Mouse (Mus musculus) intestine, embryonic 14.5 days (tissue): ENCODE measurements around the gene Padi2. TPM values are rescaled to one million over a fixed set of nuclear protein-coding genes. Genes with fewer than 3 reads are reported as not detected.
A peak's percentile ranks its signal among the peaks of the same experiment; 100 is the strongest.

ENCODE experiments used
- ATAC-seq: fragments of 200-750 bp; cut with Nextera tagmentation; replicated peaks from 2 replicates; pipeline ENCODE4 v1.8.0; 2017; ENCODE audit warnings: low read depth, moderate number of reproducible peaks, moderate TSS enrichment, moderate library complexity; ENCODE audit not compliant: low FRiP score, low TSS enrichment
- DNase-seq: peaks from one replicate; pipeline ENCODE4 v3.0.0-alpha.2; 2018; ENCODE audit warnings: low spot score
- H3K27ac ChIP-seq: fragments of 300-500 bp; sonication (generic); 2 replicates; pipeline ENCODE4 v1.5.1; 2014; ENCODE audit warnings: low read depth, mild to moderate bottlenecking, control low read depth
- H3K27me3 ChIP-seq: fragments of 300-500 bp; sonication (generic); replicated peaks from 2 replicates; pipeline ENCODE4 v1.6.1; 2014; ENCODE audit warnings: low read length, control low read depth; ENCODE audit not compliant: control insufficient read depth, insufficient read depth
- H3K36me3 ChIP-seq: fragments of 300-500 bp; sonication (generic); 2 replicates; pipeline ENCODE4 v1.6.1; 2014; ENCODE audit warnings: low read length, control low read depth; ENCODE audit not compliant: control insufficient read depth, insufficient read depth
- H3K4me1 ChIP-seq: fragments of 300-500 bp; sonication (generic); replicated peaks from 2 replicates; pipeline ENCODE4 v1.6.1; 2014; ENCODE audit warnings: low read length, control low read depth, mixed read lengths; ENCODE audit not compliant: control insufficient read depth, insufficient read depth
- H3K4me2 ChIP-seq: fragments of 300-500 bp; sonication (generic); 2 replicates; pipeline ENCODE4 v1.6.1; 2014; ENCODE audit warnings: low read length
- H3K4me3 ChIP-seq: fragments of 300-500 bp; sonication (generic); 2 replicates; pipeline ENCODE4 v1.5.1; 2014; ENCODE audit warnings: low read depth, low read length, control low read depth, mixed read lengths
- H3K9ac ChIP-seq: fragments of 300-500 bp; sonication (generic); 2 replicates; pipeline ENCODE4 v1.6.1; 2014; ENCODE audit warnings: mild to moderate bottlenecking, low read length
- H3K9me3 ChIP-seq: fragments of 300-500 bp; sonication (generic); 2 replicates; pipeline ENCODE4 v1.6.1; 2016; ENCODE audit warnings: low read length, control low read depth; ENCODE audit not compliant: control insufficient read depth
- WGBS: fragments of 180-500 bp; shearing (Covaris S2); extraction: QIAGEN DNeasy Blood & Tissue Kit; methylation state at CpG from one replicate; pipeline ENCODE4 v1.1.7; 2014; 5-methylcytosine and 5-hydroxymethylcytosine counted together
- polyA plus RNA-seq: library from polyadenylated mRNA; unstranded; fragments of >200 nt; fragmentation: Nextera tagmentation; extraction: Ambion mirVana; gene quantifications from 2 replicates; pipeline ENCODE4 v1.2.1, GENCODE M21; 2014

The Padi2 gene
- polyA plus RNA-seq: 1.9 and 2.5 TPM in 2 replicates

- Histone ChIP-seq H3K4me1 (no peaks in the 10 kb centered on the region), H3K36me3 (no peaks in the 10 kb centered on the region), H3K27me3 (peaks cover 29% of the 10 kb centered on the region), H3K27ac (no peak within 1 kb of the TSS), H3K9ac (no peak within 1 kb of the TSS), H3K4me2 (peak within 1 kb of the TSS; percentile 57), H3K9me3 (no peaks in the 10 kb centered on the region), H3K4me3 (peak within 1 kb of the TSS; percentile 33)
- ATAC-seq: peak; percentile 73
- WGBS: 3% methylated on average over 37 of the region's 37 CpGs
- DNase-seq: peak; percentile 90
Measured at GRCm38 (mm10) chr4:140906076-140906826, at the start of gene Padi2. TSS of gene Padi2 (plus strand) at chr4:140906344.

DNA sequence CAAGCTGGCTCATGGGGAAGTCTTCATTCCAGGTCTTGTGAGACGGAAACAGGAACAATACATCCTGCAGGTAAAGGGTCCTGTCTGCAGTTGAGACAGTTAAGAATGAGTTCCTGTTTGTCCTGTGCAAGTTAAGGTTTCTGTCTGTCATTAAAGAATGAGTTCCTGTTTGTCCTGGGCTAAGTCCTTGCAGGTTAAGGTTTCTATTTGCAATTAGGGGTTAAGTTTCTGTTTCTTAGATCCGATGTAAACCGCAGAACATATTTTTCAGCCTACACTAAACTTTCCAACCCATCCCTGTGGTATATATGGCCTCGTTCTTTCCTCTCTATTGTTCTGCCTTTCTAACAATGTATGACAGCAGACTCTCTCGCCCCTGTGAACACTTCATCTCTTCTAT is 49.1 kb upstream of the Padi2 start:
- ATAC-seq: no peak
- peaks cover 3% of the 10 kb centered on the region; the same call in 1 of the 2 replicates for H3K9me3 ChIP-seq
- H3K4me2 ChIP-seq: no peak overlapping the region
- no peak overlapping the region for H3K9ac ChIP-seq
- no peaks in the 10 kb centered on the region for H3K36me3 ChIP-seq
- H3K27me3 ChIP-seq: no peaks in the 10 kb centered on the region
- H3K27ac ChIP-seq: no peak overlapping the region
- no peak overlapping the region for H3K4me3 ChIP-seq
- no peaks in the 10 kb centered on the region for H3K4me1 ChIP-seq
- no peak for DNase-seq
- 77% methylated on average over 5 of the region's 5 CpGs for WGBS

DNA sequence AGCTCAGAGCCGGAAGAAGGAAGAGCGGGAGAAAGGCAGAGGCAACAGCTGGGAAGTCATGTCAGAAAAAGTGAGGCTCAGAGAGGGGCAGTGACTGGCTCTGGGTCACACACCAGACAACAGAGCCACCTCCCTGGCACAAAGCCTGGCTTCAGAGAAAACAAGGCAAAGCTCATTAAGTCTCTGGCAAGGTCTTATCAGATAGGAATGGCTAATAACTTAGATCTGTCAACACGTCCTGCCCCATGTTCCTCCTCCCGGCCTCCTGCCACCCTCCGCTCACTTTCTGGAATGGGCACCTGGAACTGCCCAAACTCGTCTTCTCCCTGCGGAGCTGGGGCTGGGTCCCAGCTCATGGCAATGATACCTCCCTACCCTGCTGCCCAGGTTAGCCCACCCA is 48.3 kb upstream of the Padi2 start:
- ATAC-seq: no peak
- Histone ChIP-seq H3K27ac (no peak overlapping the region), H3K4me3 (no peak overlapping the region), H3K4me1 (no peaks in the 10 kb centered on the region), H3K36me3 (no peaks in the 10 kb centered on the region), H3K9me3 (peaks cover 3% of the 10 kb centered on the region; the same call in 1 of the 2 replicates), H3K4me2 (no peak overlapping the region), H3K27me3 (no peaks in the 10 kb centered on the region), H3K9ac (no peak overlapping the region)
- 70% methylated on average over 7 of the region's 7 CpGs for WGBS
- no peak for DNase-seq

- ATAC-seq: no peak
- 87% methylated on average over 11 of the region's 11 CpGs for WGBS
Measured at GRCm38 (mm10) chr4:140859291-140859690, 46.9 kb upstream of the Padi2 start.

GRCm38 (mm10) chr4:140860125-140860766 is 45.9 kb upstream of the Padi2 start:
- no peak overlapping the region for H3K27ac ChIP-seq
- H3K27me3 ChIP-seq: no peaks in the 10 kb centered on the region
- 45% methylated on average over 7 of the region's 7 CpGs for WGBS
- H3K4me3 ChIP-seq: no peak overlapping the region
- H3K4me2 ChIP-seq: no peak overlapping the region
- H3K9me3 ChIP-seq: peaks cover 3% of the 10 kb centered on the region; the same call in 1 of the 2 replicates
- H3K4me1 ChIP-seq: no peaks in the 10 kb centered on the region
- peak; percentile 44; the same call in 1 of the 2 replicates for ATAC-seq
- no peaks in the 10 kb centered on the region for H3K36me3 ChIP-seq
- H3K9ac ChIP-seq: no peak overlapping the region
- DNase-seq: no peak

More at GRCm38 (mm10) chr4:140859291-140859690, 46.9 kb upstream of the Padi2 start:
- Histone ChIP-seq H3K27me3 (no peaks in the 10 kb centered on the region), H3K4me1 (no peaks in the 10 kb centered on the region), H3K9ac (no peak overlapping the region), H3K27ac (no peak overlapping the region), H3K4me3 (no peak overlapping the region), H3K4me2 (no peak overlapping the region), H3K9me3 (peaks cover 3% of the 10 kb centered on the region; the same call in 1 of the 2 replicates), H3K36me3 (no peaks in the 10 kb centered on the region)
- DNase-seq: no peak

GRCm38 (mm10) chr4:140860767-140861147 is 45.4 kb upstream of the Padi2 start:
- no peaks in the 10 kb centered on the region for H3K4me1 ChIP-seq
- H3K36me3 ChIP-seq: no peaks in the 10 kb centered on the region
- H3K9me3 ChIP-seq: peaks cover under 1% of the 10 kb centered on the region; the same call in 1 of the 2 replicates
- H3K27ac ChIP-seq: no peak overlapping the region
- no peak overlapping the region for H3K4me3 ChIP-seq
- H3K9ac ChIP-seq: no peak overlapping the region
- H3K27me3 ChIP-seq: no peaks in the 10 kb centered on the region
- no peak overlapping the region for H3K4me2 ChIP-seq
- DNase-seq (no peak), ATAC-seq (no peak; the same call in 1 of the 2 replicates)
- 78% methylated on average over 7 of the region's 7 CpGs for WGBS

DNA sequence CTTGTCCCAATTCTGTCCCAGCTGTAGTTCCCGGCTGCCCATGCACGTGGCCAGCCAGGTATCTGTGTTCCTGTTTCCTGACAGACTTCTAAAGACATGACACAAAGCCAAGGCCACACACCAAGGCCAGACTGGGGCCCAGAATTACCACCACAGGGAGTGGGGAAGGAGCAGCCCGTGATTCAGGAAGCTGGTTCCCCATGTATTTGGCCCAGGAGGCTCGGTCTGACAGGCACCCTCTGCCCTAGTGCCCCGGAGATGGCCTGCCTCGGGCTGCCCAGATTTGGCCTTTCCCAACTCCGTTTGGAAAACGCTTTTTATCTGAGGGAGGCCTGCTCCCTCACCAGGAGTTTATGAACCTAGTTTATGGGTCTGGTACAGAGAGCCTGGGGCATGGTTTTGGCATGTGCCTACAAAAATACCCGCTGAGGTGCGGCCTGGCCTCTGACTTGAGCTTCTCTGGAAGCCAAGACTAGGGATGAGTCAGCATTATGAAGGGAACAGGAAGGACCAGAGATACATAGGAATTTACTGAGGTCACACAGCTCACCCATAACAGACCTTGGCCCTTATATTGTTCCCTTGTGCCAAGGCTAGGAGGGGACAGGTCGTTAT is 44.0 kb upstream of the Padi2 start:
- H3K36me3 ChIP-seq: no peaks in the 10 kb centered on the region
- no peak overlapping the region for H3K9ac ChIP-seq
- no peaks in the 10 kb centered on the region for H3K4me1 ChIP-seq
- no peaks in the 10 kb centered on the region for H3K9me3 ChIP-seq
- no peak overlapping the region for H3K27ac ChIP-seq
- 80% methylated on average over 11 of the region's 11 CpGs for WGBS
- H3K27me3 ChIP-seq: no peaks in the 10 kb centered on the region
- DNase-seq: no peak
- H3K4me3 ChIP-seq: no peak overlapping the region
- no peak overlapping the region for H3K4me2 ChIP-seq
- no peak for ATAC-seq

DNA sequence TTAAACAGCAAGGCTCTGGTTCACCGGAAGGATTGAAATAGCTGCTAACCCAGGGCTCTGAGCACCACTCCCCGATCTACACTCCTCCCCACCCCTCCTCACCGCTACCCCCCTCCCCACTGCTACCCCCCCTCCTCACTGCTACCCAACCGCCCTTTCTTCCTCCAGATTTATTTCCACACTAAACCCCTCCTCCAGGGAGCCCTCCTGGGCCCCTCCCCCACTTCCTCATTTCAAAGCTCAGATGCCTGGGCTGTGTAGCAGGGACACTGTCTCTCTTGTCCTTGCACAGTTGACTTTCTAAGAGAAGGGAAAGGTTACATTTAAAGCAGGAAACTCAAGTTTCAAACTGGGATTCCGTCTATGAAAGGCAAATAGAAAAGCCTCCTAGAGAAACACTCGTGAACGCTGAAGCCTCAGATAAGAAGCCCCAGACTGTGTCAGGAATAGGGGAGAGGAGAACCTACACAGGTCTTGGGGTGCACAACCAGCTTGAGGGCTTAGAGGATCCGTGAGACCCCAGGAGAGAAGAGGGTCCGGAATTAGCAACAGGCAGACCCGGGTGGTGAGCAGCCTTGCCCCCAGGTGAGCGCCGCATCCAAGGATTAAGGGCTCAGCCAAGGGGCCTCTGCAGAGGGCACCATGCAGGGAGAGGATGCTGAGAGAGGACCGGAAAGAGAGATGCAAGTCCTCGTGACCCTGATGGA is 37.5 kb upstream of the Padi2 start:
- ATAC-seq (no peak; the same call in 1 of the 2 replicates), DNase-seq (no peak)
- WGBS: 4% methylated on average over 14 of the region's 14 CpGs

More for the DNA sequence above, 37.5 kb upstream of the Padi2 start:
- Histone ChIP-seq H3K9ac (no peak overlapping the region), H3K4me1 (peaks cover 12% of the 10 kb centered on the region), H3K9me3 (0 out of 2 replicates have a peak, but pooled peaks cover 6% of the 10 kb centered on the region), H3K36me3 (no peaks in the 10 kb centered on the region), H3K4me3 (no peak overlapping the region), H3K27me3 (no peaks in the 10 kb centered on the region), H3K27ac (no peak overlapping the region), H3K4me2 (peak overlapping the region; percentile 22; the same call in 1 of the 2 replicates)
